Mouse (Mus musculus): ENCODE measurements at regions not wholly inside any gene's neighbourhood (a gene's known extent, or its start where the extent isn't known, plus 50 kb on each side); places are given as distances from the start of the nearest gene placed in this dataset.

DNA sequence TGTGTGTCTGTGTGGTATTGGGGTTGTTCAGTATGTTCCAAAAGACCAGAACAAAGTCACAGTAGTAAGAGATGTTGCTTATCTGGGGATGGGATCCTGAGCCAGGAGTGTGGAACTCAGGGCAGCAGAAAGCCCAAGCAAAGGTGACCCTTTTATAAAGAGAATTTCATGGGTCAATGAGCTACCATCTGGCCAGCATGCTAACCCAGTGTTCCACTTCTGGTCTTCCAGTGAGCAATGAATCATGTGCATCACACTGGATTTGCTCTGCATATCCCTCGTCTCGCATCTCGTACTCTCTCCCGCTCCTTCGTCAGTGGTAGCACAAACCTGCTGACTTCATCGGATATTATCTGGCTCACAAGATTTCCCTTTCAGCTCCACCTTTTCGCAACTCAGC is 791.9 kb downstream of the Poteg start:
- no peak for TF ChIP-seq CTCF (IDR thresholded peaks at IDR 0.05; ENCODE audit: low read depth)
- no peak for TF ChIP-seq EP300 (optimal IDR thresholded peaks at IDR 0.05)

All from stomach, postnatal 0 days (tissue).